Mouse (Mus musculus) hindbrain, embryonic 11.5 days (tissue): ENCODE measurements around the gene Shpk. TPM values are rescaled to one million over a fixed set of nuclear protein-coding genes. Genes with fewer than 3 reads are reported as not detected.
A peak's percentile ranks its signal among the peaks of the same experiment; 100 is the strongest.

ENCODE experiments used
- ATAC-seq: fragments of 200-750 bp; cut with Nextera tagmentation; 2 replicates; pipeline ENCODE4 v1.8.0; 2017; ENCODE audit warnings: mild to moderate bottlenecking, moderate TSS enrichment, moderate library complexity; ENCODE audit not compliant: low FRiP score
- DNase-seq: peaks from one replicate; pipeline ENCODE4 v3.0.0-alpha.2; 2015; ENCODE audit warnings: low spot score
- H3K27ac ChIP-seq: fragments of 300-500 bp; sonication (generic); 2 replicates; pipeline ENCODE4 v1.5.1; 2014; ENCODE audit warnings: mild to moderate bottlenecking, low read depth, low read length
- H3K27me3 ChIP-seq: fragments of 300-500 bp; sonication (generic); 2 replicates; pipeline ENCODE4 v1.6.1; 2014; ENCODE audit warnings: mild to moderate bottlenecking, low read length, moderate library complexity, mixed read lengths; ENCODE audit not compliant: control insufficient read depth, insufficient read depth
- H3K36me3 ChIP-seq: fragments of 300-500 bp; sonication (generic); 2 replicates; pipeline ENCODE4 v1.6.1; 2014; ENCODE audit warnings: mild to moderate bottlenecking, low read length, moderate library complexity, mixed read lengths; ENCODE audit not compliant: control insufficient read depth, insufficient read depth
- H3K4me1 ChIP-seq: fragments of 300-500 bp; sonication (generic); replicated peaks from 2 replicates; pipeline ENCODE4 v1.6.1; 2014; ENCODE audit warnings: low read length, mixed read lengths; ENCODE audit not compliant: control insufficient read depth, insufficient read depth
- H3K4me2 ChIP-seq: fragments of 300-500 bp; sonication (generic); replicated peaks from 2 replicates; pipeline ENCODE4 v1.6.1; 2014; ENCODE audit warnings: mild to moderate bottlenecking, low read depth, low read length
- H3K4me3 ChIP-seq: fragments of 300-500 bp; sonication (generic); 2 replicates; pipeline ENCODE4 v1.5.1; 2014; ENCODE audit warnings: low read depth, low read length
- H3K9ac ChIP-seq: fragments of 300-500 bp; sonication (generic); 2 replicates; pipeline ENCODE4 v1.6.1; 2014; ENCODE audit warnings: low read depth, low read length
- H3K9me3 ChIP-seq: fragments of 300-500 bp; sonication (generic); 2 replicates; pipeline ENCODE4 v1.6.1; 2016; ENCODE audit warnings: low read length; ENCODE audit not compliant: control insufficient read depth
- WGBS: fragments of 180-500 bp; shearing (Covaris S2); extraction: QIAGEN DNeasy Blood & Tissue Kit; methylation state at CpG from one replicate; pipeline ENCODE4 v1.1.7; 2014; 5-methylcytosine and 5-hydroxymethylcytosine counted together
- polyA plus RNA-seq: library from polyadenylated mRNA; unstranded; fragments of >200 nt; fragmentation: Nextera tagmentation; extraction: Ambion mirVana; gene quantifications from 2 replicates; pipeline ENCODE4 v1.2.1, GENCODE M21; 2014

Gene Shpk
- polyA plus RNA-seq = 0.99 and 1.2 TPM in 2 replicates

DNA sequence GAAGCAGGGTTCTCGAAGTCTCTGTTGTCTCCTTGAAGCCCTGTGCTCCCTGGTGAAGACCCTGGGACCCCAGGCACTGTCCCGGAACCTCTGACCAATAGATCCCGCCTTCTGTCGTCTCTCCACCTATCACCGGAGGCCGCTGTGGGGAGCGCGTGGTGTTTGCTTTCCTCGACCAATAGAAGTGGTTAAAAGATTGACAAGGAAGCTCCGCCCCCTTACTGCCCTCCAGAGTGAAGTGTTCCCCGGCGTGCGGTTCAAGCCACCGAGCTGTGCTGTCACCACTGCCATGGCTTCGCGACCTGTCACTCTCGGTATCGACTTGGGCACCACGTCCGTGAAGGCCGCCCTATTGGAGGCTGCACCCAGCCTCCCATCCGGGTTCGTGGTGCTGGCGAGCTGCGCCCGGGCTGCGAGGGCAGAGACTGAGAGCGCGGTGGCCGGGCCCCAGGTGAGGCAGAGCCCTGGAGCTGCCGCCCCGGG lies at the start of gene Shpk:
TSS of gene Shpk (plus strand) at position 231 of the 483 bp plus-strand sequence.
- no peaks in the 10 kb centered on the region for H3K36me3 ChIP-seq
- H3K27ac ChIP-seq = 0 out of 2 replicates have a peak within 1 kb of the TSS, but pooled peaks have one; percentile 11
- H3K4me2 ChIP-seq = peak within 1 kb of the TSS; percentile 92
- H3K9ac ChIP-seq = peak within 1 kb of the TSS; percentile 65
- H3K4me1 ChIP-seq = no peaks in the 10 kb centered on the region
- WGBS = 0% methylated on average over 28 of the region's 32 CpGs
- no peaks in the 10 kb centered on the region for H3K9me3 ChIP-seq
- peak within 1 kb of the TSS; percentile 60 for H3K4me3 ChIP-seq
- no peaks in the 10 kb centered on the region for H3K27me3 ChIP-seq
- peak; percentile 99 for ATAC-seq
- peak; percentile 94 for DNase-seq

- Histone ChIP-seq H3K9ac (no peak overlapping the region), H3K36me3 (no peaks in the 10 kb centered on the region), H3K9me3 (no peaks in the 10 kb centered on the region), H3K27me3 (peaks cover 7% of the 10 kb centered on the region; the same call in 1 of the 2 replicates), H3K27ac (no peak overlapping the region), H3K4me2 (no peak overlapping the region), H3K4me3 (no peak overlapping the region), H3K4me1 (peaks cover under 1% of the 10 kb centered on the region; the same call in 1 of the 2 replicates)
- 85% methylated on average over 6 of the region's 6 CpGs for WGBS
- DNase-seq (no peak), ATAC-seq (no peak)
These were observed 44.2 kb upstream of the Shpk start for GRCm38 (mm10) chr11:73155071-73155470.

DNA sequence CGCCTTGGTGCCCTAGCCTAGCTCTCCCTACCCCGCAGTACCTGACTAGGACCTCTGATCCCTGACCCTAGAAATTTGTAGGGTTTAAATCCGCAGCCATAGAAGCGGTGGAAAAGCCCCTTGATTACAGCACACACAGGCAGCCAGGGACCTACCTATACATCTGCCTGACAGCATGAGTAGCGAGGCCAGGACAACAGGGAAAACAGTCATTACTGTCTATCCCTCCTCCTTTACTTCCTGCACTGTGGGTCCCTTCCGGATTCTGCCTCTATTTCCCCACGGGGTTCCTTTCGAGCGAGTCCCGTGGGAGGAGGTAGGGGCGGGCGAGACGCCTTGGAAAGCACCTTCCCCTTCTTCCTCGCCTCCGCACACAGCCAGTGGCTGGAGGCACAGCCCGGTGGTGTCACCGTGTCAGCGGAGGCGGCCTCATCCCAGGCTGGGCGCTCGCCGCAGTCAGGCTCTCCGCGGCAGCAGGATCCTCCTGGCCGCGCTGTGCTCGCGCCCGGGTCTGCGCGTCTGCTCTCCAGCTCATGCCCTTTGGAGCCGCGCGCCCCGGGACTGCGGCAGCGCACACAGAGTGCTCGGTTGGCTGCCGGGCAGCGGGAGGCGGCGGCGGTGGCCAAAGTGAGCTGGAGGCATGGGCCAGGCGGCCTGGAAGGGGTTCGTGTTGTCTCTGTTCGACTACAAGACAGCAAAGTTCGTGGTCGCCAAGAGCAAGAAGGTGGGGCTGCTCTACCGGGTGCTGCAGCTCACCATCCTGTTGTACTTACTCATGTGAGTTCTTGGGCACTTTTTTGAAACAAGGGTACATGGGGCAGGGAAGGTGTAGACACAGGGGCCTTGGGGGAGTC lies 39.1 kb upstream of the Shpk start, which contains the start of gene P2rx5:
TSS of gene P2rx5 (plus strand) at position 465 of the 854 bp plus-strand sequence.
- no peaks in the 10 kb centered on the region for H3K9me3 ChIP-seq
- peak within 1 kb of the TSS; percentile 80 for H3K4me2 ChIP-seq
- H3K36me3 ChIP-seq = no peaks in the 10 kb centered on the region
- peak within 1 kb of the TSS; percentile 36 for H3K4me3 ChIP-seq
- no peak within 1 kb of the TSS for H3K27ac ChIP-seq
- ATAC-seq = peak; percentile 63
- peak; percentile 63 for DNase-seq
- H3K27me3 ChIP-seq = peaks cover 13% of the 10 kb centered on the region
- peak within 1 kb of the TSS; percentile 53; the same call in 1 of the 2 replicates for H3K9ac ChIP-seq
- WGBS = 2% methylated on average over 49 of the region's 49 CpGs
- peaks cover 3% of the 10 kb centered on the region; the same call in 1 of the 2 replicates for H3K4me1 ChIP-seq

DNA sequence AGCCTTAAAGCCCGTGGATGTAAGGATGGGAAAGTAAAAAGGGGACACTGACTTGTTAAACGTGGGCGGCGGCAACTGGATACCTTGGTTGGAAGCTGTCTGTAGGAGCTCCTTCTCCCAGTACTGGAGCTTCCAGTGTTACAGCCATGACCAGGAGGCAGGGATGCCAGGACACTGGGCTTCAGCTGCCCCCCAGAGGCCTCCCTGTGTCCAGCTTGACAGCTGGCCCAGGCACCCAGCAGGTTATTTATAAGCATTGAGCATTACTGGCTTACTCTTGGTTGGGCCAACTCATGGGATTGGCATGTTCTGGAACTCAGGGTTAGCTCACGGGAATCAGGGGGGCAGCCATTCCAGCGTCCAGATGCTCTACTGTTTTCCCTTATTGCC lies 38.5 kb upstream of the Shpk start:
- Histone ChIP-seq H3K9me3 (no peaks in the 10 kb centered on the region), H3K36me3 (no peaks in the 10 kb centered on the region), H3K27me3 (peaks cover 13% of the 10 kb centered on the region), H3K4me2 (peak overlapping the region; percentile 80), H3K27ac (no peak overlapping the region), H3K4me3 (peak overlapping the region; percentile 36), H3K9ac (no peak overlapping the region; the same call in 1 of the 2 replicates), H3K4me1 (peaks cover 3% of the 10 kb centered on the region; the same call in 1 of the 2 replicates)
- DNase-seq = no peak
- no peak for ATAC-seq
- WGBS = 34% methylated on average over 6 of the region's 6 CpGs

DNA sequence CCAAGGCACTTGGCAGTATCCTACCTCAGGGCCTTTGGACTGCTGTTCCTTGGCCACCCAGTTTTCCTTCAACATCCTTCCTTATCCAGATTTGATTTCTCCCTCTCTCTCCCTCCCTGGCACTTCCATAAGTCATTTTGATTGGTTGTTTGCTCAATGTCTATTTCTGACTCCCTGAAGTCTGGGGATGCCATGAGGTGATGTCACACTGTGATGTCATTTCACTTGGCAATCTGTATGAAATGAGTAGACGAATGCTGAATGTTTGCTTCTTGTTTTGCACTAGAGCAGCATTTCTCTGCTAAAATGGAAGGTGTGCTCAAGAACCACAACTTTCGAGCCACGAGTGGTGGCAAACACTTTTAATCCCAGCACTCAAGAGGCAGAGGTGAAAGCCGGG lies 37.6 kb upstream of the Shpk start:
- no peak overlapping the region for H3K4me3 ChIP-seq
- no peaks in the 10 kb centered on the region for H3K9me3 ChIP-seq
- H3K4me2 ChIP-seq = no peak overlapping the region
- H3K9ac ChIP-seq = no peak overlapping the region
- 91% methylated on average over 4 of the region's 4 CpGs for WGBS
- ATAC-seq (no peak), DNase-seq (no peak)
- H3K36me3 ChIP-seq = no peaks in the 10 kb centered on the region
- H3K27ac ChIP-seq = no peak overlapping the region
- peaks cover 3% of the 10 kb centered on the region; the same call in 1 of the 2 replicates for H3K4me1 ChIP-seq
- H3K27me3 ChIP-seq = peaks cover 13% of the 10 kb centered on the region

GRCm38 (mm10) chr11:73162284-73162683 lies 37.0 kb upstream of the Shpk start:
- H3K4me1 ChIP-seq = peaks cover 3% of the 10 kb centered on the region; the same call in 1 of the 2 replicates
- no peaks in the 10 kb centered on the region for H3K36me3 ChIP-seq
- no peaks in the 10 kb centered on the region for H3K9me3 ChIP-seq
- no peak overlapping the region for H3K27ac ChIP-seq
- 72% methylated on average over 5 of the region's 5 CpGs for WGBS
- no peak overlapping the region for H3K9ac ChIP-seq
- H3K4me3 ChIP-seq = no peak overlapping the region
- H3K4me2 ChIP-seq = no peak overlapping the region
- peaks cover 13% of the 10 kb centered on the region for H3K27me3 ChIP-seq
- ATAC-seq (no peak), DNase-seq (no peak)

DNA sequence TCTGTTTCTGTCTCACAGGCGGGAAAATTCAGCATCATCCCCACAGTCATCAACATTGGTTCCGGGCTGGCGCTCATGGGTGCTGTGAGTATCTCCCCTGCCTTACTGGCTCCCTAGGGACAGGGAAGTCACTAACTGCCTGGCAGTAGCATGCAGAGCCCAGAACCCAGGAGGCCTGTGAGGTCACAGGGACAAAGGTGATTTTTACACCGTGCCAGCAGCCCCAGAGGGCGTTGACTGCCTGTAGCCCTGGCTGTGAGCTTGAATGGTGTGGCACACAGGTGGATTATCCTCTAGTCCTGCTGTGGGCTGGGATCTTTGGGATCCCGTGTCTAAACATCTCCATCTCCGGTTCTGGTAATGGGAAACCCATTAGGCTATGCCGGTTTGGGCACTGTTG lies 31.2 kb upstream of the Shpk start:
- H3K36me3 ChIP-seq = no peaks in the 10 kb centered on the region
- no peak overlapping the region for H3K4me3 ChIP-seq
- ATAC-seq (no peak), DNase-seq (no peak)
- H3K4me2 ChIP-seq = no peak overlapping the region
- H3K9me3 ChIP-seq = no peaks in the 10 kb centered on the region
- no peak overlapping the region for H3K9ac ChIP-seq
- 86% methylated on average over 8 of the region's 8 CpGs for WGBS
- no peaks in the 10 kb centered on the region for H3K27me3 ChIP-seq
- no peaks in the 10 kb centered on the region for H3K4me1 ChIP-seq
- H3K27ac ChIP-seq = no peak overlapping the region

DNA sequence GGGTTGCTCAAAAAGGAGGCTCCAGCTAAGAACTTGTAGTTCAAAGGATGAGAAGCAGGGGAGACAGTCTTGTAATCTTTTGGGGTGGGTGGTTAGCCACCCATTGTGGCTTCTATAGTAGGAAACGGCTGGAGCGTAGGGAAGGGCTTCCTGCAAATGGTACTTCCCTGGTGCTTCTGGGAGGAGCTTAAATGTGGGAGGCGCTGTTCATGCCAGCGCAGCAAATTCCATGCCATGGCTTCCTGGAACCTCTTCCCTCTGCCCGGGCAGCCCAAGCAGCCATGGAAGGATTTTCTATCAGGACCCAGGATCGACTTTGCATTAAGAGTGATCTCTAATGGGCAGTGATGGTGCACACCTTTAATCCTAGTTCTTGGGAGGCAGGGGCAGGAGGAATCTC lies 30.7 kb upstream of the Shpk start:
- WGBS = 81% methylated on average over 6 of the region's 6 CpGs
- H3K9ac ChIP-seq = no peak overlapping the region
- no peaks in the 10 kb centered on the region for H3K9me3 ChIP-seq
- no peak overlapping the region for H3K27ac ChIP-seq
- no peak for DNase-seq
- H3K4me3 ChIP-seq = no peak overlapping the region
- ATAC-seq = no peak
- H3K36me3 ChIP-seq = no peaks in the 10 kb centered on the region
- H3K4me2 ChIP-seq = no peak overlapping the region
- no peaks in the 10 kb centered on the region for H3K4me1 ChIP-seq
- H3K27me3 ChIP-seq = no peaks in the 10 kb centered on the region
